Mouse (Mus musculus) urinary bladder, postnatal 0 days (tissue): ENCODE data around the gene Olfr1219. TPM values are rescaled to one million over a fixed set of nuclear protein-coding genes. Genes with fewer than 3 reads are reported as not detected.

Experiments
- polyA plus RNA-seq: library from polyadenylated mRNA; unstranded; fragments of >200 nt; fragmentation: Nextera tagmentation; extraction: Ambion mirVana; gene quantifications from 2 replicates; pipeline ENCODE4 v1.2.1, GENCODE M21; 2015

The Olfr1219 gene
- polyA plus RNA-seq, result not detected in 2 replicates

GRCm38 (mm10) chr2:89083413-89083812 lies at the start of gene Olfr1219:
TSS of gene Olfr1219 (minus strand) at chr2:89083513.

GRCm38 (mm10) chr2:89132954-89133353 lies 49.6 kb upstream of the Olfr1219 start, which contains the start of gene Olfr1222:
TSS of gene Olfr1222 (minus strand) at chr2:89133054.

GRCm38 (mm10) chr2:89117183-89117582 lies 33.9 kb upstream of the Olfr1219 start, which contains the start of gene Olfr1221:
TSS of gene Olfr1221 (minus strand) at chr2:89117283.

GRCm38 (mm10) chr2:89106735-89107134 lies 23.4 kb upstream of the Olfr1219 start, which contains the start of gene Olfr1220:
TSS of gene Olfr1220 (minus strand) at chr2:89106835.

GRCm38 (mm10) chr2:89061087-89061486 lies 22.2 kb downstream of the Olfr1219 start, which contains the start of gene Olfr1218:
TSS of gene Olfr1218 (minus strand) at chr2:89061187.

GRCm38 (mm10) chr2:89031965-89032364 lies 51.3 kb downstream of the Olfr1219 start, which contains the start of gene Olfr1217:
TSS of gene Olfr1217 (minus strand) at chr2:89032065.

Other genes starting within 250 kb of the Olfr1219 start
- gene Olfr1204, start 234.2 kb downstream of the Olfr1219 start, polyA plus RNA-seq, result not detected in 2 replicates
- gene Olfr1206, start 220.3 kb downstream of the Olfr1219 start, polyA plus RNA-seq, result not detected in 2 replicates
- not detected in 2 replicates for gene Olfr1208, start 181.2 kb downstream of the Olfr1219 start, polyA plus RNA-seq
- not detected in 2 replicates for gene Olfr1209, start 168.4 kb downstream of the Olfr1219 start, polyA plus RNA-seq
- not detected in 2 replicates for gene Olfr1211, start 145.4 kb downstream of the Olfr1219 start, polyA plus RNA-seq
- not detected in 2 replicates for gene Olfr1212, start 129.5 kb downstream of the Olfr1219 start, polyA plus RNA-seq
- gene Gm13762, start 103.2 kb downstream of the Olfr1219 start, polyA plus RNA-seq, result not detected in 2 replicates
- not detected in 2 replicates for gene Olfr1214, start 90.9 kb downstream of the Olfr1219 start, polyA plus RNA-seq
- gene Olfr1215, start 76.5 kb downstream of the Olfr1219 start, polyA plus RNA-seq, result not detected in 2 replicates
- not detected in 2 replicates for gene Olfr1216, start 65.2 kb downstream of the Olfr1219 start, polyA plus RNA-seq
- gene Olfr1217, start 51.4 kb downstream of the Olfr1219 start, polyA plus RNA-seq, result not detected in 2 replicates
- not detected in 2 replicates for gene Olfr1218, start 22.3 kb downstream of the Olfr1219 start, polyA plus RNA-seq
- not detected in 2 replicates for gene Olfr1220, start 23.3 kb upstream of the Olfr1219 start, polyA plus RNA-seq
- gene Olfr1221, start 33.8 kb upstream of the Olfr1219 start, polyA plus RNA-seq, result not detected in 2 replicates
- not detected in 2 replicates for gene Olfr1222, start 49.5 kb upstream of the Olfr1219 start, polyA plus RNA-seq
- not detected in 2 replicates for gene Olfr1223, start 68.0 kb upstream of the Olfr1219 start, polyA plus RNA-seq
- gene Olfr1224-ps1, start 80.6 kb upstream of the Olfr1219 start, polyA plus RNA-seq, result not detected in 2 replicates
- gene Olfr1225, start 91.2 kb upstream of the Olfr1219 start, polyA plus RNA-seq, result not detected in 2 replicates
- gene Olfr1226, start 116.5 kb upstream of the Olfr1219 start, polyA plus RNA-seq, result not detected in 2 replicates
- gene Olfr1228, start 170.5 kb upstream of the Olfr1219 start, polyA plus RNA-seq, result not detected in 2 replicates
- gene Olfr1229, start 204.5 kb upstream of the Olfr1219 start, polyA plus RNA-seq, result not detected in 2 replicates
- gene Olfr1230, start 213.8 kb upstream of the Olfr1219 start, polyA plus RNA-seq, result not detected in 2 replicates
- gene Olfr1231, start 223.6 kb upstream of the Olfr1219 start, polyA plus RNA-seq, result not detected in 2 replicates
- gene Olfr1232, start 246.2 kb upstream of the Olfr1219 start, polyA plus RNA-seq, result not detected in 2 replicates